Mouse (Mus musculus): ENCODE results near the gene Rusc2.

The Rusc2 gene

DNA sequence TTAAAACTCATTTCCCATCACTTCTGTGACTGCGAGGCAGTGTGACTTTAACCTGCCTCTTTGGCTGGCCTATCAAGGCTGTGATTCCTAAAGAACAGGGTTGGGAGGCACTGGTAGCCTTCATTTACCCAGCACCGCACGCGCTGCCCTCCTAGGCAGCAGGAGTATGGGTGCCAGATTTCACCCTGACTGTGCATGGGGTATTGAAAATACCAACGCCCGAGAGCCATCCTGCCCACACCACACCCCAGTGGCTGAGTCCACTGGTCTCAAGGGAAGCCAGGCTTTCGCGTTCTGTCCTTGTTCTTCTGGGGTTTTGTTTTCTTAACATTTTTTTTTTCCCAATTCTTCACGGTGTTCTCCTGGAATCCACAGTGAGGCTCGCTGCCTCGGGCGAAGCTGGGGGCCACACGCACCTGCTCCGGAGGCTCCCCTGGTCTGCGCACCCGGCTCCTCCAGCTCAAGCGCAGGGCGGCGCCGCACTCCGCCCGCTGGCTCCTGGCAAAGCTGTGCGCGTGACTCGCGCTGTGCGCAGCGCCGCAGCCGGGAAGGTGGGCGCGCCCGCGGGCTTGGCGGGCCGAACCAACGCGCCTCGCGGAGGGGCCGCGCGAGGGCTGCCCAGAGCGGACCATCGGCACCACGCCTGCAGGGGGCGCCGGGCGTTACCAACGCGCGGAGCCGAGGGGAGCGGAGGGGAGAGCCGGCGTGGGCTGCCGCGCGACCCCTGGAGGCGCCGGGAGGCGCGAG is at the start of gene Rusc2:
TSS of gene Rusc2 (plus strand) at position 572 of the 747 bp plus-strand sequence.
- DNase-seq: peak; percentile 73

- DNase-seq: no peak
These were observed 47.0 kb upstream of the Rusc2 start for GRCm38 (mm10) chr4:43334771-43335170.

- no peak for DNase-seq
These were observed 45.6 kb upstream of the Rusc2 start for GRCm38 (mm10) chr4:43336176-43336575.

- DNase-seq: no peak
These were observed 41.5 kb upstream of the Rusc2 start for GRCm38 (mm10) chr4:43340096-43340804.

- DNase-seq: no peak
These were observed 40.4 kb upstream of the Rusc2 start for GRCm38 (mm10) chr4:43341276-43341891.

- no peak for DNase-seq
These were observed 39.3 kb upstream of the Rusc2 start for GRCm38 (mm10) chr4:43342443-43342842.

- DNase-seq: no peak
These were observed 36.8 kb upstream of the Rusc2 start for GRCm38 (mm10) chr4:43344932-43345331.

GRCm38 (mm10) chr4:43349206-43349605 is 32.6 kb upstream of the Rusc2 start:
- no peak for DNase-seq

DNA sequence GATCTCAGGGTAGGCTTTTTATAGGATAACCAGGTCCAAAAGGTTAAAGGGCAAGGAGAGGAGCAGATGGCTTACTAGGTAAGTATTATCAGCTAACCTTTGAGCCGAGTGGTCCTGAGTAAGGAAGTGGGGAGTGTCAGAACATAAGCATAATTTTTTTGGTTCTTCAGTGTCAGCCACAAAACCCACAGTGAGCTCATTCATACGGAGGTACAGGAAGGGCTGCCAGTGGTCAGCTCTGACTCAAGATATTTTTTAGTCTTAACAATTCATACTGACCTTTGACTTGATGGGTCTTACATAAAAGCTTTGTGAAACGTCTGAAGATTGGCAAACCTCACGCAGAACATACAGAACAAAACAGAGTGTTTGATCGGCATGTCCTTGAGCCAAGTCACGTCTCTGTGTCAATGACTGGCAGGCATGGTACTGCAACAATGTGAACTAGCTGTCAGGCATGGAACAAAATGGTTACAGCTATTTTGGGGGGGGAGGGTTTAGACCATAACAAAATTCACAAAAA is 31.7 kb upstream of the Rusc2 start:
- DNase-seq: no peak

GRCm38 (mm10) chr4:43353662-43354061 is 28.1 kb upstream of the Rusc2 start:
- DNase-seq: no peak

GRCm38 (mm10) chr4:43364914-43365560 is 16.7 kb upstream of the Rusc2 start:
- no peak for DNase-seq

- DNase-seq: no peak
These were observed 14.5 kb upstream of the Rusc2 start for GRCm38 (mm10) chr4:43367295-43367694.

GRCm38 (mm10) chr4:43367787-43368186 is 14.0 kb upstream of the Rusc2 start:
- no peak for DNase-seq

- no peak for DNase-seq
These were observed 10.4 kb upstream of the Rusc2 start for GRCm38 (mm10) chr4:43371406-43371805.

DNA sequence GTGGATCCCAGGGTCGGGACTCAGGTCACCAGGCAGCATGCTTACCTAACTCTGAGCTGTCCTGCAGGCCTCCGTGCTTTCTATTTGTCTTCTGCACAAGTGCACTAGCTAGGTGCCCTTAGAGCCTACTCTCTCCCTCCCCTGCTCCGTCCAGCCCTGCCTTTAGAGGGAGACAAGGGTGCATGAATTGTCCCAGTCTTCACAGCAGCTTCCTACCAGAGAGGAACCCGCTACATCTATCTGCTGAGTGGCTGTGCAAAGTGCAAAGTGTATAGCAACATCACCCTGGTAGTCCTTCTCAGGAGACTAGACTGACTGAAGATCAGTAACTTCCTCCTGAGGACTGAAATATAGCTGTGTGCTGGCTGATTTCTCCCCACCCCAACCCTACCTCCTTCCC is 9.6 kb upstream of the Rusc2 start:
- no peak for DNase-seq

- no peak for DNase-seq
These were observed 7.5 kb upstream of the Rusc2 start for GRCm38 (mm10) chr4:43374266-43374665.

GRCm38 (mm10) chr4:43379601-43380000 is 2.2 kb upstream of the Rusc2 start:
- no peak for DNase-seq

DNA sequence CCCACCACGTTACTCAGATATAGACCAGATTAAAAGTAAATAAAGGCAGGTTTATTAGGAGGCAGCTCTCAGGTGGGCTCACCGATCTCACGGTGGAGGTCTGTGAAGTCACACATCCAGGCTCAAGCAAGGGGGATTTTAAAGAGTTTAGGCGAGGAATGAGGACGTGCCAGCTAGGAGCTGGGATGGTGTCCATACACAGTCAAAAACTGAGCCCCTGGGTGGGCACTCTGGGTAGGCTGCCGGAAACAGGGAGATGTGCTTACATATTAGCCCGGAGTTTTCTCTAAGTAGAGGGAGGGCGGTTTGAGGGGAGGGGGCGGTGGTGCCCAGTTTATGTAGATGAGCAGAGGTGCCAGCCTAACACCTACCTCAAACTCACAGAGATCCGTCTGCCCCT is 828 bp upstream of the Rusc2 start:
- no peak for DNase-seq

- no peak for DNase-seq
These were observed 609 bp downstream of the Rusc2 start for GRCm38 (mm10) chr4:43382155-43383020.

- DNase-seq: no peak
These were observed 1.7 kb downstream of the Rusc2 start for GRCm38 (mm10) chr4:43383246-43384082.

GRCm38 (mm10) chr4:43384083-43384460 is 2.3 kb downstream of the Rusc2 start:
- no peak for DNase-seq

Data from thymus, postnatal 25 days (tissue).